Mouse (Mus musculus): ENCODE measurements around the gene Mcee. TPM values are rescaled to one million over a fixed set of nuclear protein-coding genes. Genes with fewer than 3 reads are reported as not detected.

Mcee gene
- polyA plus RNA-seq, 1 experiment, result 71.7 TPM

DNA sequence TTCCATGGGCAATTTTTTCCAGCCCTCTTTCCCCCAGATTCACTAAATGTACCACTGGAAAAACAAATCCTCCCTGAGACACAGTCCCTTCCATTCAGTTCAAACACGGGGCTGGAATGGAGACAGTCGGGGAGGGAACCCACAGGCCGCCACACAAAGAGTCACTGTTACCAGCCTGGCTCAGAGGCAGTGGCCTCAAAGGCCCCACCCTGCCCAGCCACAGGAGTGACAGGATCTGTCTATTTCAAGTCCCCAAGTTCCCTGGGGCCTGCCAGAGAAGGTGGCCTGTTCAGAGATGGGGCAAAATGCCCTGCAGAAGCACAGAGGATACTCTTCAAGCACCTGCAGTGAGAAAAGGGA, 31.8 kb upstream of the Mcee start:
- Histone ChIP-seq H3K4me3 (ENCODE audit: insufficient read depth, low read length) (no peak overlapping the region), H3K27ac (ENCODE audit: insufficient read depth, low read length) (peak overlapping the region; percentile 98), H3K4me1 (ENCODE audit: control insufficient read depth, insufficient read depth, low read length) (peaks cover 2% of the 10 kb centered on the region; the same call in 1 of the 2 replicates)
- TF ChIP-seq POLR2A (IDR thresholded peaks at IDR 0.05; ENCODE audit: extremely low read depth, insufficient read depth, low read length), result no peak
- TF ChIP-seq CTCF (IDR thresholded peaks at IDR 0.05; ENCODE audit: extremely low read depth, insufficient read depth, low read length), result no peak

DNA sequence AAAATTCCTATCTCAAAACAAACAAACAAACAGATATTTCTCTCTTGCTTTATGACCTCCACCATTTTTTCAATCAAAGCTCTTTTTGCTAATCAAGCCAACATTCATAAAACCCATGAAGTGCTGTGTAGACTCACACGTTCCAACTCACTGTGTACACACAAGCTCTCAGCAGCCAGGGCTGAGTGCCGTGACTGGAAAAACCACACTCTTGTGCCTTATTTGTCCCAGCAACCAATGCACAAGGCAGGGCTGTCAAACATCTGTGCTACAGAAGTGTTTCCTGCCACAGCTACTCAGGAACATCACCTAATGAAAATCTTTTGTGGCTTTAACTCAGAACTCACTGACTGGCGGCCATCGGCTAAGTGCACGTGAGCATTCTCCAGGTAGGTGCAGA, 26.5 kb upstream of the Mcee start:
- Histone ChIP-seq H3K4me3 (ENCODE audit: insufficient read depth, low read length) (no peak overlapping the region), H3K27ac (ENCODE audit: insufficient read depth, low read length) (no peak overlapping the region), H3K4me1 (ENCODE audit: control insufficient read depth, insufficient read depth, low read length) (peaks cover under 1% of the 10 kb centered on the region; the same call in 1 of the 2 replicates)
- TF ChIP-seq POLR2A (IDR thresholded peaks at IDR 0.05; ENCODE audit: extremely low read depth, insufficient read depth, low read length) (no peak), CTCF (IDR thresholded peaks at IDR 0.05; ENCODE audit: extremely low read depth, insufficient read depth, low read length) (no peak)

DNA sequence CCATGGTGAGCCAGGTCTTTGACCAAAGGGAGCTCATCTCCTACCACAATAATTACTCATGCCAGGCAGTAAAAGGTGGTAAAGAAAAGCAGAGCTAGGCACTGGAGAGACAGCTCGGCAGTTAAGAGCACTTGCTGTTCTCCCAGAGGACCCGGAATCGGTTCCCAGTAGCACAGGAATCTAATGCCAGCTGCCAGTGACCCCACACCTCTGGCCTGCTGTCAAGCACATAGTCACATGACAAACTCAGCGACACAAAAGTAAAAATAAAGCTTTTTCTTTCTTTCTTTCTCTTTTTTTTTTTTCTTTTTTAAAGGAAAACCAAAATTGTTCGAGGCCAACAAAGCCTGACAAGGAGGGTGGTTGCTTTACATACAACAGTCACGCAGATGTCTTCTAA, 22.6 kb upstream of the Mcee start:
- TF ChIP-seq CTCF (IDR thresholded peaks at IDR 0.05; ENCODE audit: extremely low read depth, insufficient read depth, low read length) (no peak), POLR2A (IDR thresholded peaks at IDR 0.05; ENCODE audit: extremely low read depth, insufficient read depth, low read length) (no peak)
- Histone ChIP-seq H3K4me3 (ENCODE audit: insufficient read depth, low read length) (no peak overlapping the region), H3K27ac (ENCODE audit: insufficient read depth, low read length) (no peak overlapping the region), H3K4me1 (ENCODE audit: control insufficient read depth, insufficient read depth, low read length) (peaks cover 2% of the 10 kb centered on the region; the same call in 1 of the 2 replicates)

DNA sequence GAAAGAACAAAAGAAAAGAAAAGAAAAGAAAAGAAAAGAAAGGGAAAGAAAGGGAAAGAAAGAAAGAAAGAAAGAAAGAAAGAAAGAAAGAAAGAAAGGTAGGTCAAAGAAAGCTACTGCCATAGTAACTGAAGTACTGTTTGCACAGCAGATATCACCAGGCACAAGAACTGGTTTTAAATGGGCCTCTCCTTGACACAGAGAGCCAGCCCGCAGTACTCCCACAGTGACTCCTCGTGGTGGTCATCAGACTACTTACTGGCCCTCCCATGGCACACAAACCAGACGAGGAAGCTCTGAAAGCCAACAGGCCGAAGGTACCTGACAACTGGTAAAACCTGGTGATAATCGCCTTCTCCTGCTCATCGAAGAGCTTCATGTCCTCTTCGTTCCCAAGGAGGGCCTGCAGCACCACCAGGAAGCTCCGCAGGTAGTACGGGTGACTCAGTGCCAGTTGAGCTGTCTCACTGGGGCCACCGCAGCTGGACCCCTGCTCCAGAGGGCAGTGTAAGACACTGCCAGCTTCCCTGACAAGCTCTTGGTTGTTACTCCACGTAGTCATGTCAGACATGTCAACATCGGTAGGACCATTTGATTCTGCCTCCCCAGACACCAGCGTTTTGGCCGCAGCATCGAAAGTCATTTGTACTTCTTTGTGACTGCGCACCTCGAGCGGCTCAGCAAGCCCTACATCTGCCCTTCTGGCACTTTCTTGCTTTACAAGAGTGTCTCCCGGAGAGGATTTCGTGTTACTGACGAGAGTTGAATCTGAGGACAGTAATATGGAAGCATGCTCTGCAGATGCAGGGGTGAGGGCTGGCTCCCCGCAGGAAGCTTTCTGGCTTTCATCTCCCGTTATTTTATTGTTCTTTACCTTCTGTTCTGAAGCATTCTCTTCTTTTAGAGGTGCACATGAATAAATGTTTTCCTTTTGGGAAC, 20.2 kb upstream of the Mcee start:
- Histone ChIP-seq H3K27ac (ENCODE audit: insufficient read depth, low read length) (no peak overlapping the region), H3K4me1 (ENCODE audit: control insufficient read depth, insufficient read depth, low read length) (peaks cover 2% of the 10 kb centered on the region; the same call in 1 of the 2 replicates), H3K4me3 (ENCODE audit: insufficient read depth, low read length) (no peak overlapping the region)
- TF ChIP-seq CTCF (IDR thresholded peaks at IDR 0.05; ENCODE audit: extremely low read depth, insufficient read depth, low read length), result no peak
- no peak for TF ChIP-seq POLR2A (IDR thresholded peaks at IDR 0.05; ENCODE audit: extremely low read depth, insufficient read depth, low read length)

DNA sequence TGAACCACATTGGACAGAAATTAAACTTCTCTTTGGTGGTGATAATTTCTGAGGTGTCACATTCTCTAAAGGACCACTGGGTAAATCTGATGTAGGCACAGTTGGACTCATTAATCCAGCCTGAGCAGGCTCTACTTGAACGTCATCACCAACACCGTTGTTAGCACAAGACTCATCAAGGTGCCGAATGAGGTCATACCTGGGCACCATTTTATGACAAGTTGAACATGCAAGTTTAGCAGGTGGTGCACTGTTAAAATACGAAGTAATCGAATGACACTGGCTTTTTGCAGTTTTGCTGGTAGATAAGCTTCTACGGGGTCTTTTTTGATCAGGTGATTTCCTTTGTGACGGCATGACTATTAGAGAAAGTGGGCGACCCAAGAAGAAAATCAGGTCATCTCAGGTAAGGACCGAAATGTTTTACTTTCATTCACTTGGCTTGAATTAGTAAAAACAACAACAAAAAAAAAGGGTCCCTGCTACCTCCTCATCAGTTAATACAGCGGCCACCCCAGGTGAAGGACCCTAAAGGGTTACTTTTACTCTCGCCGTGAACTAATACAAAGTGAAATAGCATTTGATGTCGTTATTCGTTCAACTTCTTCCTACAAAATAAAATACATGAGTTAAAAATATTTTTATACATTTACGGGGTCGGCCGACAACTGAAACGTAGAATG, 19.1 kb upstream of the Mcee start:
- H3K4me1 ChIP-seq (ENCODE audit: control insufficient read depth, insufficient read depth, low read length), result peaks cover 2% of the 10 kb centered on the region; the same call in 1 of the 2 replicates
- H3K27ac ChIP-seq (ENCODE audit: insufficient read depth, low read length), result peak overlapping the region; percentile 55
- TF ChIP-seq POLR2A (IDR thresholded peaks at IDR 0.05; ENCODE audit: extremely low read depth, insufficient read depth, low read length), result no peak
- no peak for TF ChIP-seq CTCF (IDR thresholded peaks at IDR 0.05; ENCODE audit: extremely low read depth, insufficient read depth, low read length)
- peak overlapping the region; percentile 63 for H3K4me3 ChIP-seq (ENCODE audit: insufficient read depth, low read length)

DNA sequence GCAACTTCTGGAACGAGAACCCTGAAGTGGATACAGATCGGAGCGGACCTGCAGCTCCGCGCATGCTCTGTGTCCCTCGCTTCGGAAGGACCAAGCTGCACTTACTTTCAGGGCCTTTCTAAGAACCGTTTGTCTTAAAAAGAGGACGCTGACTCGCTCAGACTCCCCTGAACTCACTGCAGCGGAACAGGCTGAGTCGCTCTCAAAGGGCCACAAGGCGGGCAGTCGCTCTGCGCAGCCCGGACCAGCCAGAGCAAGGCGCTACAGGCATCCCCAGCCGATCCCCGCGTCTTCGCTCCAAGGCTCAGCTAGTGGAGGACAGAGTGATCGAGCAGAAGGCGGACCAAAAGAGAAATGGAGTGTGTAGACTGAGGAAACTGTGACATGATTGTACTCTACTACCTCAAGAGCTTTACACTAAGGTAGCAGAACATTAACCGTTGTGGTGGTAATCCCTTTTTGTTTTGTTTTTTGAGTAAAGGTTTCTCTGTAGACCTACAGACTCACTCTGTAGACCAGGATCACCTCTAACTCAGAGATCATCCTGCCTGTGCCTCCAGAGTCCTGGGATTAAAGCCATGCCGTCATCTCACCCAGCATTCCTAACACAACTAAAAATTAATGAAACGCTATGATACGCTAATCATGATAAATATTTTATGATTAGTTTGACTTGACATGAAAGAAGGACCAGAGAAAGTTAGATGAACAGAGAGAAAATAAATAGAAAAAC, 18.4 kb upstream of the Mcee start, which contains the start of gene Fan1:
Gene Fan1, minus strand, starts transcription at position 266 of the 733 bp plus-strand sequence.
- peak within 1 kb of the TSS; percentile 55 for H3K27ac ChIP-seq (ENCODE audit: insufficient read depth, low read length)
- H3K4me3 ChIP-seq (ENCODE audit: insufficient read depth, low read length), result peak within 1 kb of the TSS; percentile 63
- H3K4me1 ChIP-seq (ENCODE audit: control insufficient read depth, insufficient read depth, low read length), result peaks cover 2% of the 10 kb centered on the region; the same call in 1 of the 2 replicates
- peak; percentile 86 for TF ChIP-seq POLR2A (IDR thresholded peaks at IDR 0.05; ENCODE audit: extremely low read depth, insufficient read depth, low read length)
- TF ChIP-seq CTCF (IDR thresholded peaks at IDR 0.05; ENCODE audit: extremely low read depth, insufficient read depth, low read length), result no peak

DNA sequence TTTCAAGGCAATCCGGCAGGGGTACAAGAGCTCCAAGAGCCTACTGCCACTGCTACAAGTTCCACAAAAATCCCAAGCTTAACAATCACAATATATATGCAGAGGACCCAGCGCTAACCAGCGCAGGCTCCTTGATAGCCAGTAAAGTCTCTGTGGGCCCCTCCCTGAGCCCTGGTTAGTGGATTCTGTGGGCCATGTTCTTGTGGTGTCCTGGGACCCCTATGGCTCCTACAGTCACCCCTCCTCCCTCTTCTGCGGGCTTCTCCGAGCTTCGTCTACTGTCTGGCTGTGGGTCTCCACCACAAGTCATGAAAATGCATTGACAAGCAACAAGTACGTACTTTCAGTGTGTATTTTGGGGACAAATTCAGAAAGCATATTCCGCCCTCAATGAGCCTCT, 928 bp upstream of the Mcee start:
- Histone ChIP-seq H3K4me3 (ENCODE audit: insufficient read depth, low read length) (peak overlapping the region; percentile 66), H3K27ac (ENCODE audit: insufficient read depth, low read length) (no peak overlapping the region), H3K4me1 (ENCODE audit: control insufficient read depth, insufficient read depth, low read length) (no peaks in the 10 kb centered on the region)
- no peak for TF ChIP-seq POLR2A (IDR thresholded peaks at IDR 0.05; ENCODE audit: extremely low read depth, insufficient read depth, low read length)
- no peak for TF ChIP-seq CTCF (IDR thresholded peaks at IDR 0.05; ENCODE audit: extremely low read depth, insufficient read depth, low read length)

DNA sequence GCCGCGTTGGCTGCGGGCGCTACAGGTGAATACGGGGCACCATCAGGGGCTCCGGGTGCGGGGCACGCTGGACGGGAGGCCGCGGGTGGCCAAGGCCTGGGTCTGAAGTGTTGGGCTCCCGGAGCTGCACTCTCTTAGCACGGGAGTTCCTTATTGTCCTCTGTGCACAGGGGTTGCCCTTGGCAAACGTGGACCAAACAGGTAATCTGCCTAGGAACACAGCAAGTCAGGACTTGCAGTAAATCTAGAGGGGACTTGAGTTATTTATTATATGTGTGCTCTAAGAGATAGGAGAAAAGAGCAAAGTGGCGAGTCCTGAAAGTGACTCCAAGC, 378 bp downstream of the Mcee start:
- Histone ChIP-seq H3K27ac (ENCODE audit: insufficient read depth, low read length) (0 out of 2 replicates have a peak overlapping the region, but pooled peaks have one; percentile 1), H3K4me3 (ENCODE audit: insufficient read depth, low read length) (peak overlapping the region; percentile 66)
- TF ChIP-seq POLR2A (IDR thresholded peaks at IDR 0.05; ENCODE audit: extremely low read depth, insufficient read depth, low read length) (no peak), CTCF (IDR thresholded peaks at IDR 0.05; ENCODE audit: extremely low read depth, insufficient read depth, low read length) (no peak)

DNA sequence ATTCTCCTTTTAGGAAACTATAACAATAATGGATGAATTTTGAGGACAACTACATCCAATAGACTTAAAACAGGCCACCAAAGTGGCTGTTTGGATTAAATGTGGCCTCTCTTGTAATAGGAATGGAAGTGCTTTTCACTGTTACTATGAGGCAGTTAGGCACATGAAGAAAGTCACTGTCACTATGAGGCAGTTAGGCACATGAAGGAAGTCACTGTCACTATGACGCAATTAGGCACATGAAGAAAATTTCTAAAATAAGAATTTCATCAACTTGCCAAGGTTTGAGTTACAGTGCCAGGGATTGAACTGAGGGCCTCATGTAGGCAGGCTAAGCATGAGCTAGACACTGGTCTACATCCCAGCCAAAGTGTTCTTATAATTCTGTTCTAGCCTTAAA, 8.3 kb downstream of the Mcee start:
- TF ChIP-seq POLR2A (IDR thresholded peaks at IDR 0.05; ENCODE audit: extremely low read depth, insufficient read depth, low read length) (no peak), CTCF (IDR thresholded peaks at IDR 0.05; ENCODE audit: extremely low read depth, insufficient read depth, low read length) (no peak)
- Histone ChIP-seq H3K4me1 (ENCODE audit: control insufficient read depth, insufficient read depth, low read length) (no peaks in the 10 kb centered on the region), H3K4me3 (ENCODE audit: insufficient read depth, low read length) (no peak overlapping the region), H3K27ac (ENCODE audit: insufficient read depth, low read length) (no peak overlapping the region)

More for the DNA sequence above, 378 bp downstream of the Mcee start:
- H3K4me1 ChIP-seq (ENCODE audit: control insufficient read depth, insufficient read depth, low read length), result no peaks in the 10 kb centered on the region

All from cortical plate, adult 2 months (tissue).